Mouse (Mus musculus): Measurements from ENCODE around the gene Itga2.

The Itga2 gene

GRCm38 (mm10) chr13:114818513-114818912 is 113.4 kb downstream of the Itga2 start:
- DNase-seq (ENCODE audit: low read depth, low spot score), result no peak

- DNase-seq (ENCODE audit: low read depth, low spot score), result peak; percentile 76
These were observed 114.0 kb downstream of the Itga2 start, which contains the start of gene Mocs2 for GRCm38 (mm10) chr13:114817751-114818360. Gene Mocs2, plus strand, starts transcription at chr13:114818236.

- no peak for DNase-seq (ENCODE audit: low read depth, low spot score)
These were observed 122.2 kb downstream of the Itga2 start for GRCm38 (mm10) chr13:114809624-114810210.

GRCm38 (mm10) chr13:114802971-114803370 is 128.9 kb downstream of the Itga2 start:
- DNase-seq (ENCODE audit: low read depth, low spot score), result no peak

- no peak for DNase-seq (ENCODE audit: low read depth, low spot score)
These were observed 130.0 kb downstream of the Itga2 start for GRCm38 (mm10) chr13:114801857-114802256.

- no peak for DNase-seq (ENCODE audit: low read depth, low spot score)
These were observed 138.5 kb downstream of the Itga2 start for GRCm38 (mm10) chr13:114793250-114794030.

GRCm38 (mm10) chr13:114791511-114791910 is 140.4 kb downstream of the Itga2 start:
- DNase-seq (ENCODE audit: low read depth, low spot score), result no peak

Measured in WW6 (cell line).